ENCODE assay signal across 6 mouse cellular contexts in the genomic region with DNA sequence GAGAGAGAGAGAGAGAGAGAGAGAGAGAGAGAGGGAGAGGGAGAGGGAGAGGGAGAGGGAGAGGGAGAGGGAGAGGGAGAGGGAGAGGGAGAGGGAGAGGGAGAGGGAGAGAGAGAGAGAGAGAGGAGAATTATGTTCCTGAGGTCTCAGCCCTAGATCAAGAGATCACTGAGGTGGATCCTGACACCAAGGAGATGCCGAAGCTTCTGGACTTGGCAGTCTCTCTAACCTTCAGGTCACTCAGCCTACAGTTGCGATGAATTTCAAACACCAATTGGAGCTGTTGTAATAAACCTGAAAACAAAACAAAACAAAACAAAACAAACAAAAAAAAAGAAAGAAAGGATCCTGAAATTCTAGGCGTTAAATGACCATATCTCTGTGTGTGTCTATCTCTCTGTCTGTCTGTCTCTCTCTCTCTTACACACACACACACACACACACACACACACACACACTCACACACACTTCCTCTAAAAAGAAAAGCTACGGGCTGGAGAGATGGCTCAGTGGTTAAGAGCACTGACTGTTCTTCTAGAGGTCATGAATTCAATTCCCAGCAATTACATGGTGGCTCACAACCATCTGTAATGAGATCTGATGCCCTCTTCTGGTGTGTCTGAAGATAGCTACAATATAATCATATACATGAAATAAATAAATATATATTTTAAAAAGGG. TPM values are rescaled to one million over a fixed set of nuclear protein-coding genes. Genes with fewer than 3 reads are reported as not detected.
DNase-seq lines count a peak whose midpoint lies in the region; ATAC-seq and TF ChIP-seq lines count a peak whose summit lies in the region.
"Not testable (repeated sequence)": the region's sequence is repeated elsewhere in the genome, so short reads cannot be mapped to it uniquely, and the experiment has no call there.

No protein-coding gene starts in this region.

- peak overlapping the region; percentile 91 for H3K9ac ChIP-seq in MEL (ENCODE audit: control insufficient read depth, low read depth, low read length, poor library complexity, severe bottlenecking)
- H3K9ac ChIP-seq in liver, embryonic 14.5 days (replicated peaks); midbrain, postnatal 0 days (replicated peaks; ENCODE audit: low read length, poor library complexity, severe bottlenecking): not testable (repeated sequence)

- peaks cover 0 to 13% of the 10 kb centered on the region in 2 experiments; a peak in 2 of 4 replicates for H3K36me3 ChIP-seq in MEL (ENCODE audit: control insufficient read depth in 1 of 2, insufficient read depth in 2 of 2, low read length in 2 of 2)
- not testable (repeated sequence) for H3K36me3 ChIP-seq in kidney, adult 2 months (ENCODE audit: control insufficient read depth, insufficient read depth, low read length); liver, embryonic 14.5 days (replicated peaks; ENCODE audit: control insufficient read depth, insufficient read depth, low read depth); midbrain, postnatal 0 days (ENCODE audit: insufficient read depth, low read length)

- ATAC-seq in liver, embryonic 14.5 days (ENCODE audit: insufficient read depth); midbrain, postnatal 0 days (ENCODE audit: low FRiP score): not testable (repeated sequence)

- peaks cover 16% of the 10 kb centered on the region for H3K79me2 ChIP-seq in MEL (ENCODE audit: control insufficient read depth, insufficient read depth, low read length, poor library complexity)

- H3K4me3 ChIP-seq in MEL (ENCODE audit: control insufficient read depth in 1 of 2, insufficient read depth in 1 of 2, low read depth in 2 of 2, low read length in 2 of 2): peak overlapping the region; percentile 56 to 88
- not testable (repeated sequence) for H3K4me3 ChIP-seq in kidney, adult 2 months (ENCODE audit: insufficient read depth, low read depth, low read length); liver, embryonic 14.5 days (ENCODE audit: insufficient read depth in 1 of 2, low read depth in 2 of 2, low read length in 2 of 2); midbrain, postnatal 0 days (ENCODE audit: low read depth, low read length)

- TF ChIP-seq CTCF in MEL (IDR thresholded peaks at IDR 0.05 in 2 of 3, conservative IDR thresholded peaks at IDR 0.05 in 1 of 3; ENCODE audit: control insufficient read depth in 1 of 3, insufficient read depth in 1 of 3, low read depth in 2 of 3, low read length in 3 of 3, poor library complexity in 1 of 3, severe bottlenecking in 1 of 3): peak in 1 of 3 experiments; percentile 6; a peak in 1 of 6 replicates
- TF ChIP-seq CTCF in kidney, adult 2 months (conservative IDR thresholded peaks at IDR 0.05; ENCODE audit: insufficient read depth, insufficient read length, low read depth, low read length): not testable (repeated sequence)
- peak; percentile 4; the same call in 1 of the 2 replicates for TF ChIP-seq CTCF in liver, embryonic 14.5 days (IDR thresholded peaks at IDR 0.05; ENCODE audit: low read depth)
- 0 out of 2 replicates have a peak, but pooled peaks have one; percentile 11 for TF ChIP-seq CTCF in midbrain, postnatal 0 days (IDR thresholded peaks at IDR 0.05)

- not testable (repeated sequence) for H3K27me3 ChIP-seq in MEL (ENCODE audit: control insufficient read depth in 1 of 2, insufficient read depth in 2 of 2, low read length in 2 of 2); kidney, adult 2 months (replicated peaks; ENCODE audit: control insufficient read depth, insufficient read depth, low read length); liver, embryonic 14.5 days (ENCODE audit: control insufficient read depth, insufficient read depth, low read length); midbrain, postnatal 0 days (ENCODE audit: insufficient read depth, low read length)

- peak; percentile 27 to 28 for DNase-seq in B cell, adult 2 months
- DNase-seq in MEL (ENCODE audit: low read depth, low spot score): peak; percentile 73
- peak; percentile 60 for DNase-seq in heart, adult 11 months
- DNase-seq in kidney, adult 2 months; liver, embryonic 14.5 days (ENCODE audit: low read depth in 3 of 3, low spot score in 3 of 3); midbrain, postnatal 0 days (ENCODE audit: low spot score): not testable (repeated sequence)

- not testable (repeated sequence) for H3K4me2 ChIP-seq in liver, embryonic 14.5 days (ENCODE audit: low read depth); midbrain, postnatal 0 days (ENCODE audit: low read depth, low read length, poor library complexity, severe bottlenecking)

- H3K9me3 ChIP-seq in MEL (replicated peaks; ENCODE audit: insufficient read depth, low read length); liver, embryonic 14.5 days (ENCODE audit: control insufficient read depth, low read length); midbrain, postnatal 0 days (ENCODE audit: low read length): not testable (repeated sequence)

- H3K27ac ChIP-seq in MEL (ENCODE audit: control insufficient read depth, low read depth, low read length): peak overlapping the region; percentile 57
- peak overlapping the region; percentile 60; the same call in 1 of the 2 replicates for H3K27ac ChIP-seq in kidney, adult 2 months (ENCODE audit: insufficient read depth, low read depth, low read length)
- not testable (repeated sequence) for H3K27ac ChIP-seq in liver, embryonic 14.5 days; midbrain, postnatal 0 days (ENCODE audit: low read depth, low read length)

- not testable (repeated sequence) for TF ChIP-seq POLR2A in MEL (IDR thresholded peaks at IDR 0.05; ENCODE audit: control insufficient read depth in 1 of 2, insufficient read depth in 1 of 2, low read depth in 1 of 2, low read length in 2 of 2, poor library complexity in 1 of 2); kidney, adult 2 months (IDR thresholded peaks at IDR 0.05; ENCODE audit: low read depth, low read length)

- not testable (repeated sequence) for TF ChIP-seq RAD21 in MEL (IDR thresholded peaks at IDR 0.05; ENCODE audit: low read depth, low read length)

- TF ChIP-seq EP300 in MEL (IDR thresholded peaks at IDR 0.05; ENCODE audit: low read depth in 1 of 2, low read length in 2 of 2); liver, embryonic 14.5 days (IDR thresholded peaks at IDR 0.05; ENCODE audit: low read depth): not testable (repeated sequence)

- H3K4me1 ChIP-seq in MEL (ENCODE audit: control insufficient read depth in 1 of 2, insufficient read depth in 2 of 2, low read length in 2 of 2); midbrain, postnatal 0 days (ENCODE audit: insufficient read depth, low read length): not testable (repeated sequence)
- H3K4me1 ChIP-seq in kidney, adult 2 months (ENCODE audit: control insufficient read depth, insufficient read depth, low read length): peaks cover 34% of the 10 kb centered on the region
- H3K4me1 ChIP-seq in liver, embryonic 14.5 days (replicated peaks; ENCODE audit: control insufficient read depth in 2 of 2, insufficient read depth in 2 of 2, low read length in 1 of 2): peaks cover 7 to 14% of the 10 kb centered on the region in 2 experiments

- WGBS in kidney, adult 2 months: 42% methylated on average over 4 of the region's 4 CpGs
- 49% methylated on average over 4 of the region's 4 CpGs for WGBS in liver, embryonic 14.5 days (ENCODE audit: insufficient replicate concordance)
- 76% methylated on average over 4 of the region's 4 CpGs for WGBS in midbrain, postnatal 0 days

TF ChIP-seq in MEL, 35 proteins besides CTCF, POLR2A, EP300 and RAD21:
- TF ChIP-seq ETS1 (IDR thresholded peaks at IDR 0.05; ENCODE audit: low read depth, low read length) (0 out of 2 replicates have a peak, but pooled peaks have one; percentile 22), TBP (IDR thresholded peaks at IDR 0.05; ENCODE audit: low read depth, low read length) (0 out of 2 replicates have a peak, but pooled peaks have one; percentile 44), SIN3A (IDR thresholded peaks at IDR 0.05; ENCODE audit: low read length) (peak; percentile 25; the same call in 1 of the 2 replicates)

RNA-seq across cellular contexts. Expression of gene Fcho2, which starts 1.9 kb away (rescaled TPM):
- 2.2 and 2.4 TPM in 2 replicates for total RNA-seq in MEL (2012; rRNA removed)
- 1 to 10 TPM in 1 of 2 experiments, not detected in 1; 5.8 TPM for polyA plus RNA-seq in MEL (2012; ENCODE audit: insufficient read depth in 1 of 2, insufficient read length in 2 of 2, low read depth in 1 of 2, low replicate concordance in 2 of 2, missing spikeins in 1 of 2)
- polyA plus RNA-seq in kidney, adult 2 months (2012; rRNA removed): 17.5 and 17.8 TPM in 2 replicates
- polyA plus RNA-seq in liver, embryonic 14.5 days (2012; rRNA removed): 11.6 and 14.3 TPM in 2 replicates
- polyA plus RNA-seq in liver, embryonic 14.5 days (2014; fragmentation: Nextera tagmentation; extraction: Ambion mirVana): 16.8 and 17.7 TPM in 2 replicates
- total RNA-seq in midbrain, postnatal 0 days (2014; rRNA removed): 16.4 and 27.0 TPM in 2 replicates
- polyA plus RNA-seq in midbrain, postnatal 0 days (2015; fragmentation: Nextera tagmentation; extraction: Ambion mirVana): 12.9 and 15.1 TPM in 2 replicates
